Mouse (Mus musculus) forebrain, embryonic 11.5 days (tissue): ENCODE results near the gene Rgs4. TPM values are rescaled to one million over a fixed set of nuclear protein-coding genes. Genes with fewer than 3 reads are reported as not detected.

Source experiments
- ATAC-seq: fragments of 200-750 bp; cut with Nextera tagmentation; replicated peaks from 2 replicates; pipeline ENCODE4 v1.8.0; 2017; ENCODE audit warnings: moderate TSS enrichment; ENCODE audit not compliant: low FRiP score
- DNase-seq: peaks from one replicate; pipeline ENCODE4 v3.0.0-alpha.2; 2017; ENCODE audit warnings: low spot score
- H3K27ac ChIP-seq: fragments of 300-500 bp; sonication (generic); 2 replicates; pipeline ENCODE4 v1.5.1; 2014; ENCODE audit warnings: low read depth, low read length
- H3K27me3 ChIP-seq: fragments of 300-500 bp; sonication (generic); 2 replicates; pipeline ENCODE4 v1.6.1; 2014; ENCODE audit warnings: mild to moderate bottlenecking, low read length, mixed read lengths; ENCODE audit not compliant: control insufficient read depth, insufficient read depth
- H3K36me3 ChIP-seq: fragments of 300-500 bp; sonication (generic); 2 replicates; pipeline ENCODE4 v1.6.1; 2014; ENCODE audit warnings: mild to moderate bottlenecking, low read length, moderate library complexity, mixed read lengths; ENCODE audit not compliant: control insufficient read depth, insufficient read depth
- H3K4me1 ChIP-seq: fragments of 300-500 bp; sonication (generic); replicated peaks from 2 replicates; pipeline ENCODE4 v1.6.1; 2014; ENCODE audit warnings: low read length, mixed read lengths; ENCODE audit not compliant: control insufficient read depth, insufficient read depth
- H3K4me2 ChIP-seq: fragments of 300-500 bp; sonication (generic); 2 replicates; pipeline ENCODE4 v1.6.1; 2014; ENCODE audit warnings: low read depth, mild to moderate bottlenecking, low read length, moderate library complexity, mixed read lengths; ENCODE audit not compliant: severe bottlenecking
- H3K4me3 ChIP-seq: fragments of 300-500 bp; sonication (generic); 2 replicates; pipeline ENCODE4 v1.5.1; 2014; ENCODE audit warnings: low read depth, low read length
- H3K9ac ChIP-seq: fragments of 300-500 bp; sonication (generic); 2 replicates; pipeline ENCODE4 v1.6.1; 2014; ENCODE audit warnings: low read length
- H3K9me3 ChIP-seq: fragments of 300-500 bp; sonication (generic); 2 replicates; pipeline ENCODE4 v1.6.1; 2016; ENCODE audit warnings: low read length, mixed read lengths; ENCODE audit not compliant: control insufficient read depth
- WGBS: fragments of 180-500 bp; shearing (Covaris S2); extraction: QIAGEN DNeasy Blood & Tissue Kit; methylation state at CpG from one replicate; pipeline ENCODE4 v1.1.7; 2014; 5-methylcytosine and 5-hydroxymethylcytosine counted together
- polyA plus RNA-seq: library from polyadenylated mRNA; unstranded; fragments of >200 nt; fragmentation: Nextera tagmentation; extraction: Ambion mirVana; gene quantifications from 2 replicates; pipeline ENCODE4 v1.2.1, GENCODE M21; 2014

Gene Rgs4
- polyA plus RNA-seq: 6.6 and 8.7 TPM in 2 replicates

- no peaks in the 10 kb centered on the region; the same call in 1 of the 2 replicates for H3K27me3 ChIP-seq
- no peak within 1 kb of the TSS for H3K27ac ChIP-seq
- 0 out of 2 replicates have a peak within 1 kb of the TSS, but pooled peaks have one; percentile 7 for H3K9ac ChIP-seq
- peak; percentile 85 for DNase-seq
- H3K4me3 ChIP-seq: peak within 1 kb of the TSS; percentile 11
- no peaks in the 10 kb centered on the region for H3K4me1 ChIP-seq
- no peaks in the 10 kb centered on the region for H3K36me3 ChIP-seq
- no peaks in the 10 kb centered on the region for H3K9me3 ChIP-seq
- peak within 1 kb of the TSS; percentile 41 for H3K4me2 ChIP-seq
- peak; percentile 97 for ATAC-seq
- under 1% methylated on average over 16 of the region's 16 CpGs for WGBS
These were observed at the start of gene Rgs4 for GRCm38 (mm10) chr1:169747473-169747872. Gene Rgs4, minus strand, starts transcription at chr1:169747642.

GRCm38 (mm10) chr1:169792437-169792836 is 45.0 kb upstream of the Rgs4 start:
- Histone ChIP-seq H3K9me3 (no peaks in the 10 kb centered on the region), H3K9ac (no peak overlapping the region), H3K36me3 (no peaks in the 10 kb centered on the region), H3K27me3 (no peaks in the 10 kb centered on the region), H3K4me1 (no peaks in the 10 kb centered on the region), H3K4me3 (no peak overlapping the region), H3K4me2 (no peak overlapping the region), H3K27ac (no peak overlapping the region)
- 89% methylated on average over 5 of the region's 5 CpGs for WGBS
- DNase-seq (no peak), ATAC-seq (no peak)

GRCm38 (mm10) chr1:169785981-169786380 is 38.5 kb upstream of the Rgs4 start:
- no peaks in the 10 kb centered on the region for H3K9me3 ChIP-seq
- H3K4me3 ChIP-seq: no peak overlapping the region
- H3K36me3 ChIP-seq: no peaks in the 10 kb centered on the region
- H3K27ac ChIP-seq: no peak overlapping the region
- H3K9ac ChIP-seq: no peak overlapping the region
- no peak for ATAC-seq
- H3K27me3 ChIP-seq: no peaks in the 10 kb centered on the region
- WGBS: 90% methylated on average over 3 of the region's 3 CpGs
- DNase-seq: no peak
- no peaks in the 10 kb centered on the region for H3K4me1 ChIP-seq
- no peak overlapping the region for H3K4me2 ChIP-seq

GRCm38 (mm10) chr1:169776566-169776965 is 29.1 kb upstream of the Rgs4 start:
- no peaks in the 10 kb centered on the region for H3K27me3 ChIP-seq
- no peak for ATAC-seq

GRCm38 (mm10) chr1:169764619-169764955 is 17.1 kb upstream of the Rgs4 start:
- no peak overlapping the region for H3K9ac ChIP-seq
- H3K36me3 ChIP-seq: no peaks in the 10 kb centered on the region
- no peaks in the 10 kb centered on the region for H3K4me1 ChIP-seq
- DNase-seq (no peak), ATAC-seq (no peak)
- WGBS: 75% methylated on average over 2 of the region's 2 CpGs
- H3K27ac ChIP-seq: no peak overlapping the region
- H3K4me2 ChIP-seq: no peak overlapping the region
- no peaks in the 10 kb centered on the region for H3K9me3 ChIP-seq
- H3K4me3 ChIP-seq: no peak overlapping the region
- no peaks in the 10 kb centered on the region for H3K27me3 ChIP-seq

More at GRCm38 (mm10) chr1:169776566-169776965, 29.1 kb upstream of the Rgs4 start:
- no peak for DNase-seq
- H3K4me1 ChIP-seq: no peaks in the 10 kb centered on the region
- WGBS: 77% methylated on average over 7 of the region's 7 CpGs
- no peaks in the 10 kb centered on the region for H3K9me3 ChIP-seq
- H3K4me3 ChIP-seq: no peak overlapping the region
- H3K4me2 ChIP-seq: no peak overlapping the region
- H3K9ac ChIP-seq: no peak overlapping the region
- H3K36me3 ChIP-seq: no peaks in the 10 kb centered on the region
- H3K27ac ChIP-seq: no peak overlapping the region

GRCm38 (mm10) chr1:169763858-169764618 is 16.6 kb upstream of the Rgs4 start:
- no peak overlapping the region for H3K27ac ChIP-seq
- no peaks in the 10 kb centered on the region for H3K9me3 ChIP-seq
- WGBS: 82% methylated on average over 9 of the region's 9 CpGs
- H3K4me3 ChIP-seq: no peak overlapping the region
- no peak overlapping the region for H3K9ac ChIP-seq
- no peak overlapping the region for H3K4me2 ChIP-seq
- ATAC-seq: peak; percentile 66
- H3K36me3 ChIP-seq: no peaks in the 10 kb centered on the region
- no peak for DNase-seq
- H3K27me3 ChIP-seq: no peaks in the 10 kb centered on the region
- no peaks in the 10 kb centered on the region for H3K4me1 ChIP-seq

GRCm38 (mm10) chr1:169762524-169762923 is 15.1 kb upstream of the Rgs4 start:
- no peak overlapping the region for H3K4me3 ChIP-seq
- WGBS: 94% methylated on average over 2 of the region's 2 CpGs
- H3K9me3 ChIP-seq: no peaks in the 10 kb centered on the region
- ATAC-seq: no peak
- no peak overlapping the region for H3K9ac ChIP-seq
- no peaks in the 10 kb centered on the region for H3K27me3 ChIP-seq
- no peak overlapping the region for H3K27ac ChIP-seq
- no peak for DNase-seq
- no peak overlapping the region for H3K4me2 ChIP-seq
- H3K4me1 ChIP-seq: no peaks in the 10 kb centered on the region
- H3K36me3 ChIP-seq: no peaks in the 10 kb centered on the region

GRCm38 (mm10) chr1:169756532-169756931 is 9.1 kb upstream of the Rgs4 start:
- Histone ChIP-seq H3K4me1 (no peaks in the 10 kb centered on the region), H3K9ac (no peak overlapping the region), H3K27me3 (no peaks in the 10 kb centered on the region), H3K27ac (no peak overlapping the region), H3K9me3 (no peaks in the 10 kb centered on the region), H3K4me3 (no peak overlapping the region), H3K36me3 (no peaks in the 10 kb centered on the region), H3K4me2 (no peak overlapping the region)
- WGBS: 30% methylated on average over 2 of the region's 3 CpGs
- ATAC-seq (no peak), DNase-seq (no peak)

GRCm38 (mm10) chr1:169752395-169752794 is 5.0 kb upstream of the Rgs4 start:
- H3K27me3 ChIP-seq: no peaks in the 10 kb centered on the region; the same call in 1 of the 2 replicates
- H3K4me1 ChIP-seq: no peaks in the 10 kb centered on the region
- no peak overlapping the region for H3K27ac ChIP-seq
- H3K9ac ChIP-seq: no peak overlapping the region
- DNase-seq (no peak), ATAC-seq (no peak)
- H3K4me2 ChIP-seq: no peak overlapping the region
- H3K4me3 ChIP-seq: no peak overlapping the region
- H3K9me3 ChIP-seq: no peaks in the 10 kb centered on the region
- WGBS: 77% methylated on average over 3 of the region's 4 CpGs
- no peaks in the 10 kb centered on the region for H3K36me3 ChIP-seq
